Mouse (Mus musculus) cerebellum, postnatal 10 days (tissue): ENCODE measurements around the gene Fam57a.
"Not testable (repeated sequence)": the region's sequence is repeated elsewhere in the genome, so short reads cannot be mapped to it uniquely, and the experiment has no call there.

ENCODE experiments used
- DNase-seq, 2 experiments: peaks; one replicate each; pipeline ENCODE4 v3.0.0; 2021; ENCODE audit warnings: mixed read lengths in 2 of 2

The Fam57a gene

GRCm38 (mm10) chr11:76183745-76184144 is 4.3 kb downstream of the Fam57a start:
- DNase-seq, result no peak

DNA sequence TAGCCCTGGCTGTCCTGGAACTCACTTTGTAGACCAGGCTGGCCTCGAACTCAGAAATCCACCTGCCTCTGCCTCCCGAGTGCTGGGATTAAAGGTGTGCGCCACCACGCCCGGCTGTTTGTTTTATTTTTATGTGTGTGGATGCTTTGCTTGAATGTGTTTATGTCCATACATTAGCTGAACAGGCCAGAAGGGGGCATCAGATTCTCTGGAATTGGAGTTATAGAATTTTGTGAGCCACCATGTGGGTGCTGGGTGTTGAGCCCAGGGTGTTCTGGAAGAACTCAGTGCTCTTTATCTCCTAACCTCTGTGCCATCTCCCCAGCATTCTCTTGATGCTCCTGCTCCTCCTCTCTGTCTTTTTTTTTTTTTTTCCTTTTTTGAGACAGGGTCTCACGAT is 7.4 kb downstream of the Fam57a start:
- DNase-seq, result no peak

DNA sequence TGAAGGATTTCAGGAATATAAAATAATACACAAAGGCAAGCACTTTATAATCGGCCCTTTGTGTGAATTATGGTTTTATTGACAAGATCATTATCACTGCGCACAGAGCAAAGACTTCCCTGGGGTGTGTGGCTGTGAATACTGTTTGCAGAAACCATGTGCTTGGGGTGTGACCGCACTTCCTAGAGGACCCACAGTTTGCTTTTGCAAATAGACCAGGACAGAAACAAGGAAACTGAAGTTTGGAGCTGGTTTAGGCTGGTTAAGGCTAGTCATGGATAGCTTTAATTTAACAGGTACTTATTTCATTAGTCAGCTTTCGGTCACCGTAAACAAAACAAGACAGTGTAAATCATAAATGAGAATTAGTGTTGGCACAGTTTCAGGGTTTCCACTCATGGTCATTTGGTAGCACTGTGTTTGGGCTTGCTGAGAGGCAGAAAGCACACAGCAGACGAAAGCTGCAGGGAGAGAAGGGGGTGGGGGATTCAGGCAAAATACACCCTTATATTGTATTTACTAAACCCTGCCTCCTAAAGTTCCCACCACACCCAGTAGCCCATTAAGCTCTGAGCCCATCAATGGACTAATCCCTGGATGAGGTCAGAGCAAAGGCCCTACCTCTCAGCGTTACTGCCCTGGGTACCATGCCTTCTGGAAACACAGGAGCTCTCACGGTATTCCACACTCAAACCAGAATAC is 17.0 kb downstream of the Fam57a start:
- DNase-seq, result no peak

- DNase-seq, result no peak
Measured at GRCm38 (mm10) chr11:76196977-76197469, 17.6 kb downstream of the Fam57a start.

GRCm38 (mm10) chr11:76201761-76202674 is 22.5 kb downstream of the Fam57a start:
- peak; percentile 92 to 95 for DNase-seq

- peak; percentile 39 to 42 for DNase-seq
Measured at GRCm38 (mm10) chr11:76206793-76207192, 27.3 kb downstream of the Fam57a start.

- no peak for DNase-seq
Measured at GRCm38 (mm10) chr11:76210228-76210985, 30.9 kb downstream of the Fam57a start.

GRCm38 (mm10) chr11:76211595-76211994 is 32.1 kb downstream of the Fam57a start:
- DNase-seq, result not testable (repeated sequence)

- no peak for DNase-seq
Measured at GRCm38 (mm10) chr11:76213841-76214240, 34.4 kb downstream of the Fam57a start.

GRCm38 (mm10) chr11:76215011-76215410 is 35.5 kb downstream of the Fam57a start:
- DNase-seq, result no peak

DNA sequence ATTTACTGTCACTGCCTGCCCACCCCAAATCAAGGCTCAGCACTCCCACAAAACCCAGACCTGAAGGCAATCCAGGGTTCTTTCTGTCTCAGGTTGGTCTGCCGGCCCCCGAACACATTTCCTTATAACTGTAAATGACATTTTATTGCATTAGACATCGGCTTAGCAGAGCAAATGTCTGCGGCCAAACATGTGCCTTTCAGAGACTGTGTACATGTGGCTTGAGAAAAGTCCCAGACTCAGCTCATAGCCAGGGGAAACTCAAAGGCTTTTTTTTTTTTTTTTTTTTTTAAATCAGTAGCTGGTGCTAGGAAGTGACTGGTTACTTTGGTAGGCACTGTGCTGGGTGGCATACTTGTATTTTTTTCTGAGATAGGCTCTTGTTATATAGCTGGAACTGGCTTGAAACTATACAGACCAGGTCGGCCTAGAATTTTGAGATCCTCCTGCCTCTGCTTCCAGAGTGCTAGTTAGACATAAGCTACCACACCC is 36.6 kb downstream of the Fam57a start:
- no peak for DNase-seq

DNA sequence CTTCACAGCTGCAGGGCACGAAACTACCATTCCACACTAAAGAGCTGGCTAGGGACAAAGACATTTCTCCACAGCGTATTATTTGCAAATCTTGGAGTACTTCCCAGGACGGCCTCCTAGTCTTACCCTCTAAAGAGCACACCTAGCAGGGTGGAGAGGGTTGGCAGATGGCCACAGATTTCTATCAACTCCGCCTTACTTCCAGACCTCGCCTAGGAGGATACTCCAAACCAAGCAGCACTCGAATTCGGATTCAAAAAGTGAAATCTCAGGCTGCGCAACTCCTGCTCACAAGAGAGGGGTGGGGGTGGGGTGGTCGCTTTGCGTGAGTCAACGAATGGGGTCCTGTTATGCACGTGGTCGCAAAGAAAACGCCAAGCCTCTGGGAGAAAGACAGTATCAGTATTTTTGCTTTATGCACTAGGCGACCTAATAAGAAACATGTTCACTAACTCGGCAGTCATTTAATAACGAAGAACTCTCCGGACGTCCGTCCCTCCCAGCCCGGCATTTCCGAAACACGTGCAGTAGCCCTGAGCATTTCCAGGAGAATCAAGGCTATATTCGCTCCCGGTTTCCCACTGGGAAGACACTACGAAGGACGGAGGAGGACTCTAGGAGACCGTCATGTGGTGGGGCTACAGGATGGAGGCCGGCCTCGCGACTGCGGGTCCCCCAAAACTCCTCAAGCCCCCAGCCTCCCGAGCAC is 37.4 kb downstream of the Fam57a start:
- peak; percentile 51 to 63 for DNase-seq

DNA sequence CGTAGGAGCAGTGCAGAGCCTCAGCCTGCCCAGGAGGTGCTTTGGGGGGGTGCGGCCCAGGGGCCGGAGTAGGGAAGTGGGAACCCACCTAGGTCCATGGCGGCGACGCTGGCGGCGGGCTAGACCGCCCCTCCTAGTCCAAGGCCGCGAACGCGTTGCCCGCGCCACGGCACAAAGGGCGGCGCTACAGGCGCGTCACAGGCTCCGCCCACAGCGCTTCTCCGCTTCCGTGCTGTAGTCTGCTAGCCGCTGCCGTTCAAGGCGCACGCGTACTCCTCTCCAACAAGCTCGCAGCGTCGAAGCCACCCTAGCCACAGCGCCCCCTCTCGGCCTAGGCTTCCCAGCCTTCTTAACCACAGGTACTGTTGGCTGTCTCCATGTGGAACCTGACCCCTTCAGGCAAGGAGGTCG is 37.9 kb downstream of the Fam57a start, which contains the start of the genes Dbil5 and Gemin4:
TSS of gene Dbil5 (plus strand) at position 219 of the 411 bp plus-strand sequence.
TSS of gene Gemin4 (minus strand) at position 275 of the 411 bp plus-strand sequence.
- DNase-seq, result peak; percentile 99

DNA sequence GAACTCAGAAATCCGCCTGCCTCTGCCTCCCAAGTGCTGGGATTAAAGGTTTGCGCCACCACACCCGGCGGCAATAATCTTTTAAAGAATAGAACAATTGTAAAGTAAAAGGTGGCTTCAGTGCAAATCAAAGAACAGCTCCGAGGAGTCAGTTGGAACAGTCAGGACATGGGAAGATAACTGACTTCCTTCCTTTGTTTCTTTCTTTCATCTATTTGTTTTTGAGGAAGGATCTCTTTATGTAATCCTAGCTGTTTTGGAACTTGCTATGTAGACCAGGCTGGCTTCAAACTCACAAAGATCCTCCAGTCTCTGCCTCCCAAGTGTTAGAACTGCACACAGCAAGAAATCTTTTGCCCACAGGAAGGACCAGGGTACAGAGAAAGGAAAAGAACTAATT is 45.2 kb downstream of the Fam57a start:
- DNase-seq, result no peak

DNA sequence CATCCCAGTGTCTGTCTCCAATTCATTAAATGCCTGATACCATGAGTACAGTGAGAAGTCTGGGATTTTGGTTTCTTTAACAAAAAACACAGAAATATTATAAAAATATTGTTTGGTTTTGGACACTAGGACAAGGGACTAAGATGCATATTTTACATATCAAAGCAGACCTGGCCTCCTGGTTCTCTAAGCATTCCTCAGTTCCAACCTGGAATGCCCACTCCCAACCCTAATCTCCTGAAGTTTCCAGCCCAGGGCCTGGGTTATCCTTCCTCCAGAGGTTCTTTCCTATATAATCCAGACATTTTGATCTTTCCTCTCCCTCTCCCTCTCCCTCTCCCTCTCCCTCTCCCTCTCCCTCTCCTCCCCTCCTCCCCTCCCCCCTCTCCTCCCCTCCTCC is 45.6 kb downstream of the Fam57a start:
- no peak for DNase-seq

GRCm38 (mm10) chr11:76236136-76236535 is 56.7 kb downstream of the Fam57a start:
- no peak for DNase-seq

DNA sequence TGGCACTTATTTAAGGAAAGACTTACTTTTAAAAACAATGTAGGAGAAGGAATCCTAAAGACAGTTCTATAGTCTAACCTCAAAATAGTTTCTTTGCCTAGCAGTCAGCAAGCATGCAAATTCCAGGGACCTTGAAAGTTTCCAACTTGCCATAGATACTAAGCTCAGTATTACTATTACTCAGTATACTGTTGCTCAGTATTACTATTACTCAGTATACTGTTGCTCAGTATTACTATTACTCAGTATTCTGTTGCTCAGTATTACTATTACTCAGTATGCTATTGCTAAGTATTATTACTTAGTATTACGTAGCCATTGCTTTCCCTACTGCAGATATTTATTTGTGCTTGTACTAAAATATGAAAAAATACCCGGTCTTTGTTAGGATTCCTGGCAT is 60.3 kb downstream of the Fam57a start:
- DNase-seq, result no peak

DNA sequence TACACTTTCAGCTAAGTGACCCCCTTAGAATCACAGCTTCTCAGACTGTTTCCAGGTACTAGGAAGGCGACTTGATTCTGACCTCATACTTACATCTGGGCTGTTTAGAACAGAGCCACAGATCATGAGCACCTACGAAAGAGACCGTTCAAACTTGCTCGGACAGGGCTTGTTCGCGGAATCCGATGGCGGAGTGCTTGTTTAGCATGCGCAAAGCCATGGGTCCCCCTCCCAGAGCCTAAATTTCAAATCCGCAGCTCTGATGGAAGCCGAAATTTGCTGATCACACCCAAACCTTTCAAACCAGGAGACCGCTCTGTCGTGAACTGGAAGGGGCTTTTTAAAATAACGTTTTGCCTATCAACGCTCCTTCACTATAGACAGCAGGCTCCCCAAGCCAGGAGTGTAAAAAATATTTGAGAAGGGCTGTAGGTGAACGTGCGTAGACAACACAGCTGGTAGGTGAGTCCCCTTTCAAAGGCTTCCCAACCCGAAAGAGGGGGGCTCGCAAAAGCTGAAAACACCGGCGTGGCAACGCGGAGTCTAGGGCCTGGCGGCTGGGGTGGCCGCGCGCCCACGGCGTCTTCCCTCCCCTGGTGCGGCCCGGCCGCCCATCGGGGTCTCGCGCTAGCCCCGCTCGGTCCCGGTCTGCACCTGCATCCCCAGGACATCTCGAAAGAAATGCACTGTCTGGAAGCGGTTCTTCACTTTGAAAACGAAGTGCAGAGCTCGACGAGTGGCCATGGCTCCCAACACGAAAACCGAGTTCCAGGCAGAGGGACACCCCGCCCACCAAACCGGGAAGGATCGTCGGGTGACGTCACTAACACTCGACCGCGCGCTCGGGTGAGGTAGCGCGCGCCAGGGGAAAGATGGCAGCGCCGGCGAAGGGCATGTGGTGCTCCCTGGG is 63.7 kb downstream of the Fam57a start, which contains the start of the genes Mrm3 and Glod4:
TSS of gene Mrm3 (plus strand) at position 815 of the 910 bp plus-strand sequence.
TSS of gene Glod4 (minus strand) at position 825 of the 910 bp plus-strand sequence.
- peak; percentile 98 for DNase-seq

- DNase-seq, result peak in 1 of 2 experiments; percentile 39
Measured at GRCm38 (mm10) chr11:76243811-76244546, 64.5 kb downstream of the Fam57a start.

DNA sequence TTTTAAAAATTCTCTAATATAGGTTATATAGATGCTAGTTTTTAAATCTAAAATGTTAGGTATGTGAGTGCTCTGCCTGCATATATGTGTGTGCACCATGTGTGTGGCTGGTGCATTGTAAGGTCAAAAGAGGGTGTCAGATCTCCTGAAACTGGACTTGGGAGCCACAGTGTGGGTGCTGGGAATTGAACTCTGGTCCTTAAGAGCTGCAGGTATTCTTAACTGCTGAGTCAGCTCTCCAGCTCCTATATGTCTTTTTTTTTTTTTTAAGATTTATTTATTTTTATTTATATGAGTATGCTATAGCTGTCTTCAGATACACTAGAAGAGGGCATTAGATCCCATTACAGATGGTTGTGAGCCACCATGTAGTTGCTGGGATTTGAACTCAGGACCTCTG is 67.0 kb downstream of the Fam57a start:
- DNase-seq, result no peak
